Mouse (Mus musculus): Measurements from ENCODE around the gene Spata17.

The Spata17 gene

DNA sequence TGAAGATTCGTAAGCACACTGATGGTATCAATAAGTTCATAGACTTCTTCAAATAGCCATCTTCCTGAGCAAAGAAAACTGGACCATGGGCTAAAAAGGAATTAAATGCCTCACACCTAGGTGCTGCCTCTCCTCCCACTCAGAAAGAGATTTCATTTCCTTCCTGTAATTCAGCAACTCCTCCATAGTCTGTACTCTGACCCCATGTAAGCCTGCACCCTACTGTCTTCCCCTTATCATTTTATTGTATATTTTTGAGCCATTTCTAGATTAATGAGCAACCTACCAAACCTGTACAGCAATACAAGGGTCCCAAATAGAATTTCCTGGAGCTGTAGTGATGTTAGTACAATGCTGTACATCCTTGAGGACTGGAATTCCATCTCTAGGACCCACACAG lies 211.0 kb downstream of the Spata17 start:
- no peak for DNase-seq (ENCODE audit: low spot score in 2 of 2)

DNA sequence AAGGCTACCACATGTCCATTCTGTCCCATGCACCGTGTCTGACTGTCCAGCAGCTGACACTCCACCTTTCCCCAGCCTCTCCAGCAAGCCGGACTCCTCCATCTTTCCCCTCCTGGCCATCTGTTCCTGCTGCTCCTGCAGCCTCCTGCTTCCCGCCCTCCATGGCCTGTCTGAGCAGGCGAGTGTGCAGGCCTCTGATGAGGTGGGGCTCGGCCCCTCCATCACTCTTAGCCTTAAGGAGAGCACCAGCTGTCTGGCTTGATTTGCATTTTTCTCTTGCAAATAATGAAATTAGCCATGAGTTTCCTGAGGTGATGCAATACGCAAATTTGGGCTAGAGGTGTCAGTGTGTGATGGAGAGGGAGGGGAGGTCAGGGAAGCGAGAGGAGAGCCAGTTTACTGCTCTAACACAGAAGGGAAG lies 211.8 kb downstream of the Spata17 start:
- DNase-seq (ENCODE audit: low spot score in 2 of 2), result no peak

DNA sequence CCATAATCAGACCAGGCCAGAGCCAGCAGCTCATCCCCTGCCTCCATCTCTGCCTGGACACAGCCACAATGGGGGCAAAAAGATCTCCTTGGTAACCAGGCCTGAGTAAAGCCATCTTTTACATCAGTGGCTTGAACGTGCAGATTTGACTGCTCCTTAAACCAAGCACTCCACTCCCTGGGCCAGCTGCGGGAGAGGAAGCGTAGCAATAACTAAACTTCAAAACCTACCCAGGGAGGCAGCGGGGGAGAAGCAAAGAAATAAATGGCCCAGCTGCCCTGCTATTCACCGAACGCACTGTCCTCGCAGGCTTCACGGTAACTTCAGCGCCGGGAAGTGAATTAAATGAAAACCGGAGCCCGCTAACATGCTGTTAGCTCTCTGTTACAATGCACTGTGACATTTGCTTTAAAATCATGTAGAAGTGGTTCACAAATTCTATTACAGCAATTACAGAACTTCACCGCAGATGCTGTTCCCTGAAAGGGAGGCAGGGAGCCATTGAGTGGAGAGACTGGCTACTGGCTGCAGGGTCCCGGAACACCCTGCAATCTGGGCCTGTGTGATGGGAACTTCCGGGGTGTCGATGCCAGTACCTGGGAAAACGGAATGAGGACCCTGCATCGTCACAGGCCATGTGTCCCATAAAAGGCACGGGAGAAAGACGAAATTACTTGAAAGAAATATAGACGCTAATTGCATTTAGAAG lies 217.5 kb downstream of the Spata17 start:
- DNase-seq (ENCODE audit: low spot score in 2 of 2), result no peak
